Mouse (Mus musculus) adrenal gland, adult (tissue): ENCODE results near the gene Krtap21-1.

Experiments
- DNase-seq, 2 experiments: peaks; one replicate each; pipeline ENCODE4 v3.0.0; 2022 to 2023; ENCODE audit warnings: low spot score in 1 of 2; ENCODE audit not compliant: inconsistent age in 2 of 2

The Krtap21-1 gene

DNA sequence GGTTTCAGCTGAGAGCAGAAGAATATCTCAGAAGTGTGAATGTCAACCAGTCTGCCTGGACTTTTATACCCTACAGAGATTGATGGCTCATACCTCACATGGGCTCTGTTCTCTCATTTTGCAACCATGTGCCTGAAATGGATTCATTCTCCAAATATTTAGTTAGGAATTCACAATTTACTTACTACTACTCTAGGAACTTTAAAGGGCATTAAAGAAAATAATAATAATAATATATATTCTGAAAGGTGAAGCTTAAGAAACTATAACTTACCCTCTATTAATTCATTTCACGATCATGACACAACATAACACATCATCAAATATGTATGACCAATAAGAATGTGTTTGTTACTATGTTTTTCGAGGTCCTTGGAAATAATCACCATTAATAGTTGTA lies at the start of gene Krtap21-1:
TSS of gene Krtap21-1 (minus strand) at position 101 of the 400 bp plus-strand sequence.
- DNase-seq: no peak

DNA sequence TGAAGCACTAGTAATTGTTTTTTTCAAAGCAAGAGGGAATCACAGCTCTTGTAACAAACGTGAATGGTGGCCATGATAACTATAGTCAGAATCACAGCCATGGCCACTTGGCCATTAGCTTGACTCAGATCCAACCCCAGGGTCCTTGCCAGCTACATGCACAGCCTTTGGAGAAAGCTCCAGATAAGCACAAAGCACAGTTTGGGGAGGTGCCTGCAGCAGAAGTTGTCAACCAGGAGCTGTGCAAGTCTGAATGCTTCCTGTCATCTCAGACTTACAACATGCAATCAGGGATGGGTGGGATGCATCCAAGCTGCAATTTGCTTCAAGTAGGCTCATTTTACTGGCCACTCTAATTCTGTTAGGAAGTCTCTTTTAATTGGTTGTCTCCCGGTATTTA lies 25.9 kb upstream of the Krtap21-1 start:
- no peak for DNase-seq

DNA sequence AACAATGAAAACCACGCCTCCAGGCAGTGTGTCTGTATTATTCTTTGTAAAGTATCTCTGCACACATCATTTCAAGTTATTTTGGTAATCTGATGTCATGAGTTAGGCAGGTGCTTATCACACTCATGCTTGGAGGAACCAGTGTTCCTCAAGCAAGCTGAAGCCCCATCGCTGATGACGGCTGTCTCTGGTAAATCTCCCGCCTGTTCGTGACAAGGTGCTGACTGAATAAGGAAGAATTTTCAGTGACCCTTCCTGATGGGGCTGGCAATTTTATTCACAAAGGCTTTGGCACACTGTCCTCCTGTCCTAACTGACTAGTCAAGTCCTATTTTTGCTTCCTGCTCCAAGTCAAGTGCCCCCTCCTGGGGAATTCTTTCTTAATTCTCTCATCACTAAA lies 21.6 kb upstream of the Krtap21-1 start:
- no peak for DNase-seq

DNA sequence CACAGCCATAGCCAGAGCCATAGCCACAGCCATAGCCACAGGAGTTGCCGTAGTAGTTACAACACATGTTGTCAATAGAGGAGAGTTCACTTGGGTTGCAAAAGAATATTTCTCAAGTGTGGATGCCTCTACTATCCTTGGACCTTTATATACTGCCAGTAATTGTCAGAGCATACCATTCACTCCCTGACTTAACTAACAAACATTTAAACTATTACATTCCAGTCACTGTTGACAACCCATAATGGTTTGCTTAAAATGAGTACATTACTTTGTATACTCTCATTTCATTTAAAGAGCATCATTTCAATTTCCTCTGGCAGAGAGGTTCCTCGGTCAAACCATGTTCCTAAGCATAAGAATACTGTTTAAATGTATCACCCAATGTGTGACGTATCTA lies 16.3 kb upstream of the Krtap21-1 start, which contains the start of gene Krtap6-2:
TSS of gene Krtap6-2 (minus strand) at position 101 of the 400 bp plus-strand sequence.
- DNase-seq: no peak

DNA sequence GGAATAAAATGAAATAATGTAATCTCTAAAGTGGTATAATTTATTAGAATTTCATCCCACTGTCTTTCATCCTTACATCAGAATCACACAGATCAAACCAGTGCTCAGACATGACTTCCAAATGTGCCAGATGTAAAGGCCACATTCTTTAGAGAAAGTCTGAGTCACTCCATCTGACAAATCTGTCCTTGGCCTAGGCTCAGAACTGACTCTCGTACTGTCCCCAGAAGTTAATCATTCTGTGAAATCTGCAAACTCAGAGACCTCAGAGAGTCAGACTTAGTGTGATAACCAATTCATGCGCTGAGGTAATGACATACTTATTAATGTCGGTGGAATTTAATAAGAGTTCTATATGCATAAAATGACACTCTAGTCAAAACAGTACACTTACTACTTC lies 12.6 kb upstream of the Krtap21-1 start:
- peak; percentile 45 to 80 for DNase-seq

DNA sequence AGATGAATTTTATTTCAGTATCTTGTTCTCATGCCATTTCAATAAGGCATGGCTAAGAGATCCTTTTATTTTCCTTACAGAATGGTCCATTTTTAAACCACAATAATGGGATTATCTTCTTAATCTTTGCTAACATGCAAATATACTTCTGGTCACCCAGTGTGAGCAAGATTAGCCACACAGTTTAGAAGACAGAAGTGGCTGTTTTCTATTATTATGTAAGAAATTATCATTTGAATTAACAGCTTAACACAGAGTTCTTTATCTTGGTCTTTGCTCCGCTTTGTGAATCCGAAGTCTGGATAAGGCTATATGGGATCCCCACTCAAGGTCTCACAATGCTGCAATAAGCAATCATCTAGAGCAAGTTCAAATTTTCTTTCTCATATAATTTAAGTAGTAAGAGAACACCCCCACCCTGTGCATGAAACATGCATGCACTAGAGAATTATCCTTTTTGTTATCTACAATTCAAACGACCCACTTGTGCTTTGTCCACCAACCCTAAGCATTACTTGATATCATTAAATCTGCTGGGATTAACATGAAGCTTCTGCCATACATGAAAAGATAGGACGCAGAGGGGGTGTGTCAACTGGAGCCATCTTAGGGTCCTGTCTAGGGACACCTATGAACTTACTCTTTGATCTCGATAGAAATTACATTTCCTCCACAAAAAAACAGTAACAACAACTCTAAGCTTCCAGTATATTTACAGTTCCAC lies 6.8 kb upstream of the Krtap21-1 start:
- no peak for DNase-seq

DNA sequence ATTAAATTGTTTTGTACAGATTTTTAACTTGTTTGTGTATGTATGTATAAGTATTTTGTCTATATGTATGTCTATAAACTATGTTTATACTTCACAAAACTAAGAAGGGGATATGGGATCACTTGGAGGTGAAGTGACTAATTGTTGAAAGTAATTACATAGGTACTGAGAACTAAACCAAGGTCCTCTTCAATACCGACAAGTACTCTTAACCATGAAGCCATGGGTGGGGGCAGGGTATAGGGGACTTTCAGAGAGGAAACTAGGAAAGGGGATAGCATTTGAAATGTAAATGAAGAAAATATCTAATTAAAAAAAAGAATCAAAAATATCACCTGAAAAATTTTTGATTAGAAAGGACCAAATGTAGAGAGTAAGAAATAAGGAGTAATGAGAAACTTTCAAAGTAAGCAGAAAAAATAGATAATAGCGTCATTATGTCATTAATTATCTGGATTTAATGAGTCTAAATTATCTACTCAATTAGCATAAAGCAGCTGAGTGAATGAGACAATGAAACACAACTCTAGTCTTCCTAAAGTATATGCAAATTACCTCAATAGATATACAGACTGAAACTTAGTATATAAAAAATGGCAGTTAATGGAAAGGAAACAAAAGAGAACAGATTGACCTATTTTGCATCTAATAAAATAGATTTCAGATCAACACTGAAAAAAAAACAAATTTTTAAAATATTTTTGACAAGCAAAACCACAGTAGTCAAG lies 30.8 kb downstream of the Krtap21-1 start:
- no peak for DNase-seq
